Mouse (Mus musculus) forebrain, embryonic 11.5 days (tissue): ENCODE results near the gene Ubox5. TPM values are rescaled to one million over a fixed set of nuclear protein-coding genes. Genes with fewer than 3 reads are reported as not detected.

Experiments used
- ATAC-seq: fragments of 200-750 bp; cut with Nextera tagmentation; replicated peaks from 2 replicates; pipeline ENCODE4 v1.8.0; 2017; ENCODE audit warnings: moderate TSS enrichment; ENCODE audit not compliant: low FRiP score
- DNase-seq: peaks from one replicate; pipeline ENCODE4 v3.0.0-alpha.2; 2017; ENCODE audit warnings: low spot score
- H3K27ac ChIP-seq: fragments of 300-500 bp; sonication (generic); 2 replicates; pipeline ENCODE4 v1.5.1; 2014; ENCODE audit warnings: low read depth, low read length
- H3K27me3 ChIP-seq: fragments of 300-500 bp; sonication (generic); 2 replicates; pipeline ENCODE4 v1.6.1; 2014; ENCODE audit warnings: mild to moderate bottlenecking, low read length, mixed read lengths; ENCODE audit not compliant: control insufficient read depth, insufficient read depth
- H3K36me3 ChIP-seq: fragments of 300-500 bp; sonication (generic); 2 replicates; pipeline ENCODE4 v1.6.1; 2014; ENCODE audit warnings: mild to moderate bottlenecking, low read length, moderate library complexity, mixed read lengths; ENCODE audit not compliant: control insufficient read depth, insufficient read depth
- H3K4me1 ChIP-seq: fragments of 300-500 bp; sonication (generic); replicated peaks from 2 replicates; pipeline ENCODE4 v1.6.1; 2014; ENCODE audit warnings: low read length, mixed read lengths; ENCODE audit not compliant: control insufficient read depth, insufficient read depth
- H3K4me2 ChIP-seq: fragments of 300-500 bp; sonication (generic); 2 replicates; pipeline ENCODE4 v1.6.1; 2014; ENCODE audit warnings: low read depth, mild to moderate bottlenecking, low read length, moderate library complexity, mixed read lengths; ENCODE audit not compliant: severe bottlenecking
- H3K4me3 ChIP-seq: fragments of 300-500 bp; sonication (generic); 2 replicates; pipeline ENCODE4 v1.5.1; 2014; ENCODE audit warnings: low read depth, low read length
- H3K9ac ChIP-seq: fragments of 300-500 bp; sonication (generic); 2 replicates; pipeline ENCODE4 v1.6.1; 2014; ENCODE audit warnings: low read length
- H3K9me3 ChIP-seq: fragments of 300-500 bp; sonication (generic); 2 replicates; pipeline ENCODE4 v1.6.1; 2016; ENCODE audit warnings: low read length, mixed read lengths; ENCODE audit not compliant: control insufficient read depth
- WGBS: fragments of 180-500 bp; shearing (Covaris S2); extraction: QIAGEN DNeasy Blood & Tissue Kit; methylation state at CpG from one replicate; pipeline ENCODE4 v1.1.7; 2014; 5-methylcytosine and 5-hydroxymethylcytosine counted together
- polyA plus RNA-seq: library from polyadenylated mRNA; unstranded; fragments of >200 nt; fragmentation: Nextera tagmentation; extraction: Ambion mirVana; gene quantifications from 2 replicates; pipeline ENCODE4 v1.2.1, GENCODE M21; 2014

The Ubox5 gene
- polyA plus RNA-seq, 1 experiment from 2014 or later, result 17.8 TPM

DNA sequence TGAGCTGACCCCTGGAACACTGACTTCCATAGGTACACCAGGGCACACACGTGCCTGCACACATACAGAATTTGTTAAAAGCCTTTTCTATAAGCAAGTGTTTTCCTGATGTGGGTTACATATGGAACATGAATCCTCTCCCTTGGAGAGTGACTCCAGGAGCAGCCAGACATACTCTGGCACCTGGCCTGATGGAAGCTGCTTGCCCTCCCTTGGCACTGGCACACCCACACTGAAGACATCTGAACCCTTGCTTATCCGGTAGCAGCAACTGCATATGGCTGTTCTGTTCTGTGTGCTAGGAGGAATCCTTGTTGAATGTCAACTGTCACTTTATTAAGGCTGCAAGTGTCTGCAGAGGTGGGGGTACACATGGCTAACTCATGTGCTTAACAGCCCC lies 38.8 kb downstream of the Ubox5 start:
- Histone ChIP-seq H3K4me3 (no peak overlapping the region), H3K36me3 (peaks cover 2% of the 10 kb centered on the region; the same call in 1 of the 2 replicates), H3K9me3 (no peaks in the 10 kb centered on the region), H3K4me2 (no peak overlapping the region), H3K9ac (no peak overlapping the region), H3K27me3 (no peaks in the 10 kb centered on the region), H3K27ac (no peak overlapping the region), H3K4me1 (no peaks in the 10 kb centered on the region)
- ATAC-seq (no peak), DNase-seq (no peak)
- 91% methylated on average over 2 of the region's 2 CpGs for WGBS

DNA sequence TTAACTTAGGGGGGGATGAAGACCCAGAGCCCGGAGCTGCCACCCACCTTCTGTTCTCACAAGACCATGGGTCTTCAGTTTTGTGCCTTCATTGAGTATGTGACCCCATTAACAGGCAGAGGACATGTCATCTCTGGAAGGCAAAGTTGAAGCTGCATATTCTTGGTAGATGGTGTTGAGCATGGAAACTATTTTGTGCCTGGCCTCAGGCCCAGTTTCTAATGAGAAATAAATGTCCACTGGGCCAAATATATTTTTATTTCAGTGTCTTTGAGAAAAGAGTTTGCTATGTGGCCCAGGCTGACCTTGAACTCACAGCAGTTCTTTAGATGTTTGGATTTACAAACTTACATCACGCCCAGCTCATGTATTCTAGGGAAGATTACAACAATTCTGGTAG lies 40.1 kb downstream of the Ubox5 start:
- Histone ChIP-seq H3K9ac (no peak overlapping the region), H3K27me3 (no peaks in the 10 kb centered on the region; the same call in 1 of the 2 replicates), H3K4me2 (no peak overlapping the region), H3K9me3 (no peaks in the 10 kb centered on the region), H3K4me3 (no peak overlapping the region), H3K27ac (no peak overlapping the region), H3K4me1 (no peaks in the 10 kb centered on the region), H3K36me3 (peaks cover 2% of the 10 kb centered on the region; the same call in 1 of the 2 replicates)
- 96% methylated on average over 2 of the region's 2 CpGs for WGBS
- DNase-seq (peak; percentile 20), ATAC-seq (no peak)

DNA sequence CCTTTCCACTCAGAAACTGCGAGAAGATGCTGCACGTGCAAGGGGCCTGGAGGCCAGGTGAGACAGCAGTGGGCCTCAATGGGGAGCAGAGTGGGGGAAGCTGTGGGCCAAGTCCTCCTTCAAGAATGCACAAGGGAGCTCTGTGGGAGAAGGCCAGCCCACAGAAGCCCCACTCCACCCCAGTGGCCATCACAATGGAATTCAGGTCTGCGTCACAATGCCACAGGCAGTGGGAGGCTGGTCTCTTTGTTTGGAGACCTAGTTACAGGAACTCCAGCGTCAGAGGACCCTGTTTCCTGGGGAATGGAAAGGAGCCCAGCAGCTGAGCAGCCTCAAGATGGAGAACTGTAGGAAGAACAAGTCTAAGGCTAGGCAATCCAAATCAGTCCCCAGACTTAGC lies 40.7 kb downstream of the Ubox5 start:
- no peaks in the 10 kb centered on the region for H3K4me1 ChIP-seq
- DNase-seq, result no peak
- H3K9ac ChIP-seq, result no peak overlapping the region
- no peaks in the 10 kb centered on the region; the same call in 1 of the 2 replicates for H3K27me3 ChIP-seq
- peaks cover 2% of the 10 kb centered on the region; the same call in 1 of the 2 replicates for H3K36me3 ChIP-seq
- 58% methylated on average over 4 of the region's 4 CpGs for WGBS
- no peak for ATAC-seq
- H3K27ac ChIP-seq, result no peak overlapping the region
- H3K4me3 ChIP-seq, result no peak overlapping the region
- no peak overlapping the region for H3K4me2 ChIP-seq
- H3K9me3 ChIP-seq, result no peaks in the 10 kb centered on the region

DNA sequence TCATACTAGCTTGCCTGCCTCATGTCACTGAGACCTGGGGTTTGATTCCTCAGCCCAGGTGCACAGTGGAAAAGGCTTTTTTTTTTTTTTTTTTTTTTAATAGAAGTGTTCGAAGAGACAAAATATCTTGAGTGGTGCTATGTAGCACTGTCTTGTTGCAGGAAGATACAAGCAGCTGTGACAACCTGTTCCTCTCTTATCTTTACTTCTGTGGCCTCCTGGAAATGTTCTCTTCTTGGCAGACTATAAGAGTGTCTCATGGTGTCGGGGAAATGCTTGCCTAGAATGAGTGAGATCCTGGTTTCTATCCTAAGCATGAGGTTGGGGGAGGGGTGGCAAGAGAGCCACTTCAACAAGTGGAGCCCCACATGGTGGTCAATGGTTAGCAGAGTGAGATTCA lies 41.5 kb downstream of the Ubox5 start:
- Histone ChIP-seq H3K9ac (no peak overlapping the region), H3K9me3 (no peaks in the 10 kb centered on the region), H3K4me1 (no peaks in the 10 kb centered on the region), H3K27me3 (no peaks in the 10 kb centered on the region; the same call in 1 of the 2 replicates), H3K4me2 (no peak overlapping the region), H3K36me3 (peaks cover 2% of the 10 kb centered on the region; the same call in 1 of the 2 replicates), H3K27ac (no peak overlapping the region), H3K4me3 (no peak overlapping the region)
- ATAC-seq (no peak), DNase-seq (no peak)
- WGBS, result 85% methylated on average over 2 of the region's 2 CpGs

DNA sequence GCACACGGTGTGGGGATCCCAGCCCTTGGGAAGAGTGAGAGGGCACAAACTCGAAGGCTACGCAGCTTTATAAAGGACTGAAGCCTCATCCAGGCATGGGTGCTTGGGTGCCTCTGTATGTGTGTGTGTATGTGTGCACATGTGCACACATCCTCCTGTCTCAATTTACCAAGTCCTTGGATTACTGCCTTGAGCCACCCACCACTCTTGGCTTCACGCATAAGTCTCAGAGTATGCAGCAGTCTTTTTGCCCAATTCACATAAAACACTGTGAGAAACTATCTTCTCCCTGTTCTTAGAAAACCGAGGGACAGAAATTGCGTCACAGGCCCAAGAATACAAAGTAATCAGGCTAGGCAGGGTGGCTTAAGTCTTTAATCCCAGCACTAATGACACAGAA lies 43.8 kb downstream of the Ubox5 start:
- Histone ChIP-seq H3K9me3 (no peaks in the 10 kb centered on the region), H3K9ac (no peak overlapping the region), H3K4me3 (no peak overlapping the region), H3K4me2 (no peak overlapping the region), H3K27ac (no peak overlapping the region), H3K36me3 (no peaks in the 10 kb centered on the region; the same call in 1 of the 2 replicates), H3K4me1 (peaks cover 1% of the 10 kb centered on the region; the same call in 1 of the 2 replicates), H3K27me3 (peaks cover 17% of the 10 kb centered on the region)
- ATAC-seq (no peak), DNase-seq (no peak)
- WGBS, result 84% methylated on average over 6 of the region's 6 CpGs

DNA sequence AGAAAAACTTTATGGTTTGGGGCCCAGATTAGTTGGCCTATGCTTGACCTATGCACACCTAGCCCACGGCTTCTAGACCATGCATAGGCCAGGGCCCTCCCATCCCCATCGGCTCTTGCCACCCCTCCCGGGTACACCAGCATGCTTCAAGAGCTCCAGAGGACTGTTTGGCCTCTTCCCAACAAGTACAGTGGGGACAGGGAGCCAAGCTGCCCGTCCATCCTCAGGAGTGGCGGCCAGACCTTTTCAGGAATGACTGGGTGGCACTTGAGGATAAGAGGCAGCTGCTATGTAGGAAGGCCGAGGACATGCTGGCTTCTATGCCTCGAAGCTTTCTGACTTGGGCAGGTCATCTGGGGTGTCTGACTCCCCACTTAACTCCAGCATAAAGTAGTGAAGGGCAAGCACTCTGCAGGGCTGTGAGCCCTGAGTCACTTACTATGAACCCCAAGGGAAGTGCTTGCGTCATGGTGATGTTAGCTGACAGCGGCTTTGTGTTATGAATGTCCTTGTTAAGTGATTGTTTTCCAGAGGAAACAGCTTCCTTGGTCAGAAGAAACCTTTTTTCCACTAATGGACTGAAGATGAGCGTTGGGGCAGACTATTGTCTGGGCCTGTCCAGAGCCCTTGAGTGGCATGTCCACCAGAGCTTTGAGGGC lies 45.8 kb downstream of the Ubox5 start:
- H3K27me3 ChIP-seq, result peaks cover 37% of the 10 kb centered on the region
- H3K9me3 ChIP-seq, result no peaks in the 10 kb centered on the region
- H3K4me3 ChIP-seq, result no peak overlapping the region
- H3K9ac ChIP-seq, result no peak overlapping the region
- WGBS, result 85% methylated on average over 10 of the region's 10 CpGs
- no peak overlapping the region for H3K4me2 ChIP-seq
- peaks cover 6% of the 10 kb centered on the region; the same call in 1 of the 2 replicates for H3K4me1 ChIP-seq
- ATAC-seq, result no peak
- no peaks in the 10 kb centered on the region for H3K36me3 ChIP-seq
- DNase-seq, result no peak
- no peak overlapping the region for H3K27ac ChIP-seq

DNA sequence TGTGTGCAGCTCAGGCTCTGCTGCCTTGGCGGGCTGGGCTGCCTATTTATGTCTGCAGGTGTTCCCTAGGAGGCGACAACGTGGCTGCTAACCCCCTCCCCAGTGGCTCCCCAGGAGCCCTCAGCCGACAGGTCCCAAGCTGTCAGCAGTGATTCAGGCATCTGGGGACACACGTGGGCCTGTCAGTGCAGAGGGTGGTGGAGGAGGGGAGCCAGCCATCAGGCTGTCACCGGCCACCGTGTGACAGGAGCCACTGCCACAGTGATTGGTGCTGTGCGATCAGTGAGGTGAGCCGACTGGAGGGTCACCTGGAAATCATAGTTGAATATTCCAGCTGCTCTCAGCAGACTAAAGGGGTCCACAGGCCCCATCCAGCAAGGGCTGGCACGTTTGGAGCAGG lies 47.3 kb downstream of the Ubox5 start, which contains the start of gene Avp:
TSS of gene Avp (minus strand) at position 3 of the 400 bp plus-strand sequence.
- no peak within 1 kb of the TSS for H3K9ac ChIP-seq
- DNase-seq (no peak), ATAC-seq (no peak)
- no peaks in the 10 kb centered on the region for H3K9me3 ChIP-seq
- no peak within 1 kb of the TSS for H3K27ac ChIP-seq
- no peak within 1 kb of the TSS for H3K4me2 ChIP-seq
- WGBS, result 40% methylated on average over 10 of the region's 10 CpGs
- H3K27me3 ChIP-seq, result peaks cover 52% of the 10 kb centered on the region
- H3K4me3 ChIP-seq, result no peak within 1 kb of the TSS
- H3K4me1 ChIP-seq, result peaks cover 6% of the 10 kb centered on the region; the same call in 1 of the 2 replicates
- no peaks in the 10 kb centered on the region for H3K36me3 ChIP-seq

DNA sequence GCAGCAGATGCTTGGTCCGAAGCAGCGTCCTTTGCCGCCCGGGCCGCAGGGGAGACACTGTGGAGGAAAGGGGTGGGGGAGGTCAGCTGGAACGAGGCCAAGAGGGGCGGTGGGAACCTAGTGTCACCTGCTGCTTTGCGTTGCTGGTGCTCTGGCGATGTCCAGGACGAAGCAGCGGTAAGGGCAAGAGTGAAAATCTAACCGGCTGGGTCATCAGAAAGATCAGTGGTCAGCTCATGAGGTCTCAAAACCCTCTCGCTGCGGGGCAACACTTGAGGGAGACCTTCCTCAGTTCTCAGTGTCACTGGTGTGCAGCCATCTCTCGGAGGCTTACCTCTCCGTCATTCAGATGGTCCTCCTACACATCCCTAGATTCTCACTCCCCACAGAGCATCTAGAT lies 48.6 kb downstream of the Ubox5 start:
- DNase-seq, result no peak
- 2% methylated on average over 16 of the region's 16 CpGs for WGBS
- H3K9ac ChIP-seq, result no peak overlapping the region
- peak overlapping the region; percentile 28 for H3K4me2 ChIP-seq
- H3K27ac ChIP-seq, result no peak overlapping the region
- H3K4me3 ChIP-seq, result peak overlapping the region; percentile 20; the same call in 1 of the 2 replicates
- no peak for ATAC-seq
- peaks cover 6% of the 10 kb centered on the region; the same call in 1 of the 2 replicates for H3K4me1 ChIP-seq
- no peaks in the 10 kb centered on the region for H3K9me3 ChIP-seq
- H3K27me3 ChIP-seq, result peaks cover 65% of the 10 kb centered on the region
- H3K36me3 ChIP-seq, result no peaks in the 10 kb centered on the region

DNA sequence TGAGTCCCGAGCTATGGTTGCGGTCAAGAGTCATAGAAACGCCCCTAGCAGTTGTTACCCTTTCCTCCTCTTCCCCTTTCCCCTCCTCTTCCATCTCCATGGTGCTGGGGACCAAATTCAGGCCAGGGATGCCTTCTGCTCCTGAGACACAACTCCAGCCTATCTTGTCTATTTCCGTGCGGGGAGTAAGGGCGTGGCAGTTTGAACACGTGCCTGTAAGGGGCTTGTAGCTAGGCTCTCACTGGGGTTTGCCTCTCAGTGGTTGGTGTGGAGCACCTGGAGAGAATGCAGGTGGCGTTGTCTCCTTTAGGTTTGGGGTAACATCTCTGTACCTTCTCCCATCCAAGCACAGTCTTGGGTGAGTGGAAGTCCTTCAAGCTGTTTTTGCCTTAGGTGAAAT lies 50.0 kb downstream of the Ubox5 start:
- no peaks in the 10 kb centered on the region for H3K9me3 ChIP-seq
- H3K36me3 ChIP-seq, result no peaks in the 10 kb centered on the region
- peaks cover 76% of the 10 kb centered on the region for H3K27me3 ChIP-seq
- H3K4me1 ChIP-seq, result peaks cover 6% of the 10 kb centered on the region; the same call in 1 of the 2 replicates
- no peak overlapping the region for H3K9ac ChIP-seq
- H3K27ac ChIP-seq, result no peak overlapping the region
- H3K4me2 ChIP-seq, result no peak overlapping the region
- WGBS, result 9% methylated on average over 8 of the region's 8 CpGs
- H3K4me3 ChIP-seq, result no peak overlapping the region
- ATAC-seq (no peak), DNase-seq (no peak)
